Mouse (Mus musculus) CH12.LX (cell line): ENCODE measurements around the gene Itga7.
A peak's percentile ranks its signal among the peaks of the same experiment; 100 is the strongest.

Source experiments
- CTCF ChIP-seq, 2 experiments: IDR thresholded peaks in 1 of 2; conservative IDR thresholded peaks in 1 of 2; 2 replicates each; pipeline ENCODE4 v1.5.1; 2011 to 2012; ENCODE audit warnings: low read depth in 2 of 2, low read length in 2 of 2, improper control_type of control experiment in 1 of 2, inconsistent platforms in 1 of 2, mild to moderate bottlenecking in 1 of 2, moderate library complexity in 1 of 2
- EP300 ChIP-seq: IDR thresholded peaks from 2 replicates; pipeline ENCODE4 v1.6.1; 2011; ENCODE audit warnings: low read length, improper control_type of control experiment
- GABPA ChIP-seq: IDR thresholded peaks from 2 replicates; pipeline ENCODE4 v1.6.1; 2012; ENCODE audit warnings: low read depth, low read length, improper control_type of control experiment, inconsistent platforms; ENCODE audit not compliant: insufficient replicate concordance
- MAZ ChIP-seq: IDR thresholded peaks from 2 replicates; pipeline ENCODE4 v1.6.1; 2012; ENCODE audit warnings: low read depth, mild to moderate bottlenecking, inconsistent platforms, low read length, improper control_type of control experiment, moderate library complexity
- UBTF ChIP-seq: IDR thresholded peaks from 2 replicates; pipeline ENCODE4 v1.6.1; 2012; ENCODE audit warnings: low read depth, mild to moderate bottlenecking, inconsistent platforms, low read length, improper control_type of control experiment, moderate library complexity
- ZMIZ1 ChIP-seq: IDR thresholded peaks from 2 replicates; pipeline ENCODE4 v1.6.1; 2012; ENCODE audit warnings: low read depth, mild to moderate bottlenecking, inconsistent platforms, low read length, improper control_type of control experiment

GRCm38 (mm10) chr10:128895437-128895836, 38.2 kb upstream of the Itga7 start:
- TF ChIP-seq GABPA (no peak), CTCF (conservative IDR thresholded peaks at IDR 0.05 in 1 of 2, IDR thresholded peaks at IDR 0.05 in 1 of 2; ENCODE audit: low read depth in 2 of 2, low read length in 2 of 2) (peak; percentile 69 to 93), UBTF (no peak), EP300 (no peak), MAZ (no peak), ZMIZ1 (no peak)
